Mouse (Mus musculus): ENCODE results near the gene Cyp2j7. TPM values are rescaled to one million over a fixed set of nuclear protein-coding genes. Genes with fewer than 3 reads are reported as not detected.

Gene Cyp2j7
- not detected for total RNA-seq (2023)

GRCm38 (mm10) chr4:96236559-96236958 is at the start of gene Cyp2j7:
TSS of gene Cyp2j7 (minus strand) at chr4:96236659.

Other genes with a start within 250 kb of the Cyp2j7 start
- not detected for gene Cyp2j13, start 159.1 kb downstream of the Cyp2j7 start, total RNA-seq (2023)
- not detected for gene Cyp2j12, start 95.5 kb downstream of the Cyp2j7 start, total RNA-seq (2023)
- not detected for gene Cyp2j11, start 112.0 kb upstream of the Cyp2j7 start, total RNA-seq (2023)